Mouse (Mus musculus): ENCODE data around the gene Cstad. TPM values are rescaled to one million over a fixed set of nuclear protein-coding genes. Genes with fewer than 3 reads are reported as not detected.

Cstad gene
- total RNA-seq, 1 experiment from 2014 or later = not detected

DNA sequence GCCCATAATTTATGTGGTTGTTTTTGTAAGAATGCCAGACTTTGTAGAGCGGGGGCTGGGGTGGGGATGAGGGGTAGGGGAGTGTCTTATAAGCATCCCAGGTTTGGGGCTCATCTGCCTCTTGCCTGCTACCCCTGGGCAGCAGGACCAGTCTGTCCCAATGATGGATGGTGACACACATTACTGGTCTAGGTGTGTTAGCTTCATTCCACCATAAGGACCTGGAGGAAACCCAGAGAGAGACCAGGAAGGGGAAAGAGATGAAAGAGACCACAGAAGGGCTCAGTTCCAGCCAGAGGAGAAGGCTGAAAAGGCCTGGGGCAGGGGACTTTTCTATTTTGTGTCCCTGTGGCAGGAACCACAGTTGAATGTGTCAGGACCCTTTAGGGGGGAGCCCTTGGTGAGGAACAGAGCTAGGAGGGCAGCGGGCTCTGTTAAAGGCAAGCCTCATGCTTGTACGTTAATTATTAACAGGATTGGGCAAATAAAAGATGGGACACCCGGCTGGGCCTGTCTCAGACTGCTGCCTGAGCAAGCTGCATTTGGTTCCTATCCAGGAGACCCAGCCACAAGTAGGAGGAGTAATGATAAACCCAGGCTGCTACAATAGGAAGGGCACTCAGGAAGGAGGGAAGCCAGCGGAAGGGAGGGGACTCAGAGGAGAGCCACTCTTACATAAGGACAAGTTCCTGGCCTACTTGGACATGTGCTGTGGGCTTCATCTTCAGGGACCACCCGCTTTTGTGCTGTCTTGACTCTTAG lies 23.8 kb downstream of the Cstad start:
- no peak for ATAC-seq (replicated peaks; ENCODE audit: insufficient number of reproducible peaks, low FRiP score, low TSS enrichment, poor library complexity, severe bottlenecking)

DNA sequence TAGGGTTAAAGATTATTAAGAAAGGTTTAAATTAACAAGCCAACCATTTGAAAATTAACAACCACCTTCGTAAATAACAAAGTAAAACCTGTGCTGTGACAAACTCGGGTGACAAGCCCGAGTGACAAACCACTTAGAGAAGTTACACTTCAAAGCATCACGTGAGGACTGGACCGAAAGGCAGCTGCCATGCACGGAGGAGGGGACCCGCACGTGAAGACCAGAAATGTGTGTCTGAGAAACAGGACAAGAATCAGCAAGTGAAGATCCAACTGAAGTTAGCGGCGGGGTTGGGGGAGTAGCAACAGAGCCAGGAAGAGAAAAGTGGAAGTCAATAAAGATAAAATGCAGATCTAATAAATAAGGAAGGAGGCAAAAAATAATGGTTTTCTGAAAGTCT lies 29.0 kb downstream of the Cstad start:
- no peak for ATAC-seq (replicated peaks; ENCODE audit: insufficient number of reproducible peaks, low FRiP score, low TSS enrichment, poor library complexity, severe bottlenecking)

DNA sequence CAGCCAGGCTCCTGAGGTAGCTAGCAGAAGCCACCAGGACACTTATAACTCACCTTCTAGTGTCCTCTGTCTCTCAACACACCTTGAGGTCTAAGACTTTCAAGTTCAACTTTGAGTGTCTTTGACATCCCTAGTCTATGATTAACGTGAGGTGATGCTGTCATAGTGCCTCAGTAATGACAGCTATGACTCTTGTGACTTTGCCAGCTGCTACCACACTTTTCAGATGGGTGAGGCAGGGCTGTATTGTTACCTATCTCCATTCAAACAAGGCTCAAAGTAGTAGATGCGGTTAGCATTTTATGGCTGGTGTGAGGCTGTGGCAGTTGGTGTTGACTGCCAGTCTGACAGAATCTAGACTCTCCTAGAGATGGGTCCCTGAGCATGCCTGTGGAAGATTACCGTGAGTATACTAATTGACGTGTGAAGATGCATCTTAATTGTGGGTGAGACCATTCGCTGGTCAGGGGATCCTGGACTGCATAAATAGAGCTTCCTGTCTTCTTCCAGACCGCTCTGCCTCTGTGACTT lies 30.5 kb downstream of the Cstad start:
- ATAC-seq (replicated peaks; ENCODE audit: insufficient number of reproducible peaks, low FRiP score, low TSS enrichment, poor library complexity, severe bottlenecking) = peak; percentile 57

DNA sequence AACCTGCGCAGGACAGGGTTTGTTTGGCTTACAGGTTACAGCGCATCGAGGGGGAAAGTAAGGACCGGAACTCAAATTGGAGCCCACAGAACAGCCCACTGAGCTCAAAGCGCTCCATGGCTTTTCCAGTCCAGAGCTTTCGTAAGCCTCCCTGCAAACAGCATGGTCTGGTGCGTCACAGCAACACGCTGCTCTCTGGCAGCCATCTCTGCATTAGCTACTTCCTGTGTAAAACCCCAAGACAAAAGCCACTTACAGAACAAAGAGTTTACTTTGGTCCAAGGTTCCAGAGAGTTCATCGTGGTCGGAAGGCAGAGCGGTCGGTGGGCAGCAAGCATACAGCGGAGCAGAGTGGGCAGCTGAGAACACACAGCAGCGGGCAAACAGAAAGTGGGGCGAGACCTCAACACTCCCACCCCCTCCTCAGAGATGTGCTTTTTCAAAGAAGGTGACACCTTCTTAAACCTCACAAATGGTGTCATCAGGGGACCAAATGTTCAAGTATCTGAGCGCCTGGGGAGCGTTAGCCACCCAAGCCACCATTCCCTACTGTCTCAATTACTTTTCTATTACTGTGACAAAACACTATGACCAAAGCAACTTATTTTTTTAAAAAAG lies 31.3 kb downstream of the Cstad start:
- peak; percentile 62 for ATAC-seq (replicated peaks; ENCODE audit: insufficient number of reproducible peaks, low FRiP score, low TSS enrichment, poor library complexity, severe bottlenecking)

DNA sequence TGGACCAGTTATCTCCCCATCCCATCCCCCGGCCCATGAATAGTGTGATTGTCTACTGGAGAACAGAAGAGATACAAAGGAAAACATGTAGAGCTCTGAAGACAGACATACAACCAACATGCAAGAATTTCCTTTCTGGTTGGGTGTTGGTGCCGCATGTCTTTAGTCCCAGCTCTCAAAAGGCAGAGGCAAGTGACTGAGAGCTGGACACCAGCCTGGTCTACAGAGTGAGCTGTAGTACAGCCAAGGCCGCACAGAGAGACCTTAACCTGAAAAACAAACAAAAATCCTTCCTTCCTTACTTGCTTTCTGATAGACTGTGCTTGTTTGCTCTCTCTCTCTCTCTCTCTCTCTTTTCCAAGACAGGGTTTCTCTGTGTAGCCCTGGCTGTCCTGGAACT lies 32.5 kb downstream of the Cstad start:
- no peak for ATAC-seq (replicated peaks; ENCODE audit: insufficient number of reproducible peaks, low FRiP score, low TSS enrichment, poor library complexity, severe bottlenecking)

DNA sequence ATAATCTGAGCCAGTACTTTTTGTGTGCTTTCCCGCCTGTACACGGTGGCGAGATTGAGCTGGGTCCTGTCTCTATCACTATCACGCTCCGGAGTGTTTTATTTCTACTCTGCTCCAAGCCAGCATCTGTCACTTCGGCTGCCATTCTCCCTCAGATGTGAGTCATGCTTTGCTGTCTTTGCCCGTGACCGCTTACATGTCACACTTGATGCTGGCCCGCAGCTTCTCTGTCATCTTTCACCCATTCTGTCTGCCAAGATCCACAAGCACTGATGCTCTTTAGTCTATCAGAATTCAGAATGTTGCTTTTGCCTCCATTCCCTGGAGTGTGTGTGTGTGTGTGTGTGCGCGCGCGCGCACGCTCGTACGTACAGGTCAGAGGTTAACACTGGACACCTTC lies 33.5 kb downstream of the Cstad start:
- no peak for ATAC-seq (replicated peaks; ENCODE audit: insufficient number of reproducible peaks, low FRiP score, low TSS enrichment, poor library complexity, severe bottlenecking)

DNA sequence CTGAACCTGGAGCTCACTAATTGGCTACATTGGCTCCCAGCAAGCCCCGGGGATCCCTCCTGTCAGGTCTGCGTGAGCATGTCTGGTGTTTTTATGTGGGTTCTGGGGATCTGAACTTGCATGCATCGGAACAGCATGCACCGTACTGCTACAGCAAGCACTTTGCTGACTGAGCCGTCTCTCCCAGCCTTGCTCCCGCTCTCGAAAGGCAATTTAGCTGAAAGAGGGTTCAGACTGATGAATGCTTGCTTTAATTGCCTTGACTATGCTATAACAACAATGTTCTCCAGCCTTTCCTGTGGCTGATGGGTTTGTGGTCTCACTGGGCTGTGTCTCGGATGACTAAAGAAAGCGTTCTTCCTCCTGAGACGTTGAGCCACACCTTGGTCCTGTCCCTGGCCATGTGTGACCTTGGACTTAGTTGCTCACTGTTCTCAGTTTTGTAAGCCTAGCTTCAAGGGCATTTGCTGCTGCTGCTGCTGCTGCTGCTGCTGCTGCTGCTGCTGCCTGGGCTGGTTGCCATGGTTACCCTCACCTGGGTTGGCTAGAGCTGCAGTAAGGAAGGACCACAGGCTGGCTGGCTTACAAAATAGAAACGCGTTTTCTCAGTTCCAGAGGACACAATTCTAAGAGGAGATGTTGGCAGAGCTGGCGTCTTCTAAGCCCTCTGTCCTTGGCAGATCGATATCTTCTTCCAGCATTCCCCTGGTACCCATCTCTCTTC lies 34.4 kb downstream of the Cstad start:
- ATAC-seq (replicated peaks; ENCODE audit: insufficient number of reproducible peaks, low FRiP score, low TSS enrichment, poor library complexity, severe bottlenecking) = no peak

DNA sequence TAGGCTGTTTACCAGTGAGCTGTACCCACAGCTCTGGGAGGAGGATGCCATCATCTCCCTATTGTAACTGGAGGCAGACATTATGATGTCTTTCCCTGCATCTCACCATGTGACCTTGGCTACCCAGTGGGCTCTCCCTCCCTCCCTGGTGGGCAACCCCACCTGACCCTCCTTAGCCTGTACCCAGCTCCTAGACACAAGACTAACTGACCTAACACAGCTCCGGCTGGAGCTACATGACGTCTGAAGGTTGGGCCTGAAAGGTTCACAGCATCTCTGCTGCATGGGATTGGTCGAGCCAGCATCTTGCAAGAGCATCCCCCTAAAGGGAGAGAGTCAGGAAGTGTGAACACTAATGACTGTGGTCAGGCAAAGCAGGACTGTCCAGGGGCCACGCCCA lies 35.0 kb downstream of the Cstad start:
- no peak for ATAC-seq (replicated peaks; ENCODE audit: insufficient number of reproducible peaks, low FRiP score, low TSS enrichment, poor library complexity, severe bottlenecking)

DNA sequence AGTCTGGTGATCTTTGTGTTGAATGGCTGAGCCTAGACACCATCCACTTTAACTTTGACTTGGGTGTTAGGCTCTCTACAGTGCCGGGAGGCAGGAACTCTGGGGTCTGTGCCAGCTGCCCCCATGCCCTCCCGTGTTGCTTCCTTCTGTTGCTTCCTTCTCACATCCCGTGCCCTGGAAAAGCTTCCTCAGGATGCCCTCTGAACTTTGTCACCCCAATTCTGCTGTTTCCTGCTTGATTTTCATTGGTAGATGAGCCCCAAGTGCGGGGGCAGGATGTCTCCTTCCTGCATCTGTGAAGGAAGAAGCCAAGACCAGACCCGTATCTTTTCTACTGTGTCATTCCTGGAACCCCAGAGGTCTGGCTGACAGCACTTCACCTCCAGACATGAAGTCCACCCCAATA lies 41.4 kb downstream of the Cstad start:
- no peak for ATAC-seq (replicated peaks; ENCODE audit: insufficient number of reproducible peaks, low FRiP score, low TSS enrichment, poor library complexity, severe bottlenecking)

DNA sequence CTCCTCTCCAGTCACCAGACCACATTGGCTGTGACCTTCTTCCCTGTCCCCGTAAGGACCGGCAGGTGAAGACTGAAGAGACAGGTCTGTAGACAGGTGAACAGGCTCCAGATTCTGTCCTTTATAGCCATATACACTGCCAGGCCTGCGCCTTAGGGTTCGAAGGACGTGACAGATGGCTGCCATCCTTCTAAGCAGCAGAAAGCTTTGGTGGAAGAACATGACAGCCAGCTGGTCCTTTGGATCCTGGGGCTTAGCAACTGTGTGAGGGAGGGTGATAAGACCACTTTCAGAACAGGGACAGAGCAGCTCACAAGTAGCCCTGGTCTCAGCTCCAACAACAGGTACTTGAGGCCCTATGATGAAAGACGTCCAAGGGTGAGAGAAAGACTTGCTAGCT lies 43.2 kb downstream of the Cstad start:
- ATAC-seq (replicated peaks; ENCODE audit: insufficient number of reproducible peaks, low FRiP score, low TSS enrichment, poor library complexity, severe bottlenecking) = no peak

DNA sequence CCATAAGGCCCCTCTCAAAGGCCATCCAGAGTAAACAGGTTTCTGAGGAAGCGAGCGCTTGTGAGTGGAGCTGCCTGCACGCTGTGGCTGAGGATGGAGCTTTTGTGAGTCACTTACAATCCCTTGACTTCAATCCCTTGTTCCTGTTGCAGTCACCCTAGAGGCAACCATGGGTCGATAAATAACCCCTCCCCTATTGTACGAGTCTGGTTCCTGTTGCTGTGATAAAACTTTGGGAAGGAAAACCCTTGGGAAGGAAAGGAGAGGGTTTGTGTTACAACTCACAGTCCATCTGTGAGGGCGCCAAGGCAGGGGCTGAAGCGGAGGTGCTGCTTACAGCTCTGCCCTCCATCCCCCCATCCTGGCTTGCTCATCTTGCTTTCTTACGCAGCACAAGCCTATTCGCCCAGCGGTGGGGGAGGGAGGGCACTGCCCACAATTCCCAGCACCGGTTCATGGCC lies 45.2 kb downstream of the Cstad start:
- no peak for ATAC-seq (replicated peaks; ENCODE audit: insufficient number of reproducible peaks, low FRiP score, low TSS enrichment, poor library complexity, severe bottlenecking)

DNA sequence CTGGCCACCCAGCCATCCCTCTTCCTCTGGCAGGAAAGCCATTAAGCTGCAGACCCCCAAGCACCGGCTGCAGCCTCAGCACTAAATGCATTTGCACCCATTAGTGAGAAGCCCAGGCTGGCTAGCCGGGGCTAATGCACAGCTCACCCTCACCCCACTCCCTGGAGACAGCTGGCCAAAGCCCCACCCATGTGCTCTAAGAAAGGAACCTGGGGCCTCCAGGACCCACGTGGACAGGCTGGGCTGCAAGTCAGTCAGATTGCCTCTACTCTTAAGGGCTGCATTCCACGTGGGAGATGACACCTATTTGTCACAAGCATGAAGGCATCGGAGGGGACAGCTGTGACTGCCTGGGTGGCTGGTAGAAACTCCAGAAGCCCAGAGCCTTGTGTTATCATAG lies 48.0 kb downstream of the Cstad start:
- ATAC-seq (replicated peaks; ENCODE audit: insufficient number of reproducible peaks, low FRiP score, low TSS enrichment, poor library complexity, severe bottlenecking) = no peak

DNA sequence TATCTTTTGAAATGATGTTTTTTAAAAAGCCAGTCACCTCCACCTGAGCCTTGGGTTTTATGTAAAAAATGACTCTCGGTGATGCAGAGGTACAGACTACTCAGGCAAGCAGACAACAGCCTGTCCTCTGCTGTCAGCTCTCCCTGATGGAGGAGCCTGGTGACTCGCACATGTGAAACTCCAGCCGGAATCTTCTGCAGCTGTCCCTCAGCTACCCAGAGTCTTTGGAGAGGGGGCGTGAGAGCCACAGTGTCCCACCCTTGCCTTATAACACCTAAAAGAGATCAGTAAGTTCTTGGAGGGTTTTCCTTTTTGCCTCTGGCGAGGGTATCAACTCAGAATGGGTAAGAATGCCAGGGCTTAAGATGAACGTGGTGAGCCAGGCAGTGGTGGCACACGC lies 48.6 kb downstream of the Cstad start:
- ATAC-seq (replicated peaks; ENCODE audit: insufficient number of reproducible peaks, low FRiP score, low TSS enrichment, poor library complexity, severe bottlenecking) = no peak

DNA sequence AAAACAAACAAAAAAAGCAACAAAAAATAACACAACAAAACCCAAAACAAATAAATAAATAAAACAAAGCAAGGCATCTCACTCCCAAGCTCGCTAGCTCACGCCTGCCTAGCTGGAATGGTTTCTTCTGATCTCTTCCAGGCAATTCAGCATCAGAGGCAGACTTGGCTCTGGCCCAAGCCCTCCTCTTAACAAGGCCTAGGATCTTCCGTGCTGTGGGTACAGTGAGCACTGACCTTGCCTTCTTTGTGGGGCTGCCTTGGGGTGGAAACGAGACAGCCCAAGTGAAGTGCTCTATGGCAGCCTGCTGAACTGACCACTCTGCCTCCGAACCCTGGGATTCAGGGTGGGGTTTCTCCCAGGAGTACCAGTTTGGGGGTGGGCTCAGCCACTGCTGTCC lies 52.0 kb downstream of the Cstad start:
- ATAC-seq (replicated peaks; ENCODE audit: insufficient number of reproducible peaks, low FRiP score, low TSS enrichment, poor library complexity, severe bottlenecking) = no peak

DNA sequence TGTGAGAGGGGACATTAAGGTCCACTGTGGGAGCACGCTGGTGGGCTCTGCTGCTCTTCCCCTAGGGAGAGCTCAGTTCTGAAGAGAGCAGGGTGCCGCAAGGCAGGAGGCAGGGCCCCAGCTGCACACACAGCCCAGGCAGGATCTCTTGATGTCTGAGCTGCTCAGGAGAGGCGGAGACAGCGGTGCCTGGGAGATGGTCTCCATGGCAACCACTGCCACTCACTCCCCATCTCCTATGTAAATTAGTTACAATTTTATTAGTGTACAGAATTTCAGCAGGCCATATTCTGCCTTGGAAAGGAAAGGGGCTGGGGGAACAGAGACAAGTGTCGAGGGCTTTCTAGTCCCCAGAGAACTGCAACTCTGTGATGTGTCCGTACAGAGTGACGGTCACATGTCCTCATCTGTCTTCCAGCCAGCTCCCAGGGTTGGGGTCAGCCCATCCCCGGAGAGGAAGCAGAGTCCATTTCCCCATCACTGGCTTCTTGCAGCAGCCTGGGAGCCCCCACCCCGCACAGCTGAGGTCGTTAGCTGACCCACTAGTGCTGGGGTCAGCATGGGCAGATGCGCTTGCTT lies 52.6 kb downstream of the Cstad start:
- ATAC-seq (replicated peaks; ENCODE audit: insufficient number of reproducible peaks, low FRiP score, low TSS enrichment, poor library complexity, severe bottlenecking) = no peak

DNA sequence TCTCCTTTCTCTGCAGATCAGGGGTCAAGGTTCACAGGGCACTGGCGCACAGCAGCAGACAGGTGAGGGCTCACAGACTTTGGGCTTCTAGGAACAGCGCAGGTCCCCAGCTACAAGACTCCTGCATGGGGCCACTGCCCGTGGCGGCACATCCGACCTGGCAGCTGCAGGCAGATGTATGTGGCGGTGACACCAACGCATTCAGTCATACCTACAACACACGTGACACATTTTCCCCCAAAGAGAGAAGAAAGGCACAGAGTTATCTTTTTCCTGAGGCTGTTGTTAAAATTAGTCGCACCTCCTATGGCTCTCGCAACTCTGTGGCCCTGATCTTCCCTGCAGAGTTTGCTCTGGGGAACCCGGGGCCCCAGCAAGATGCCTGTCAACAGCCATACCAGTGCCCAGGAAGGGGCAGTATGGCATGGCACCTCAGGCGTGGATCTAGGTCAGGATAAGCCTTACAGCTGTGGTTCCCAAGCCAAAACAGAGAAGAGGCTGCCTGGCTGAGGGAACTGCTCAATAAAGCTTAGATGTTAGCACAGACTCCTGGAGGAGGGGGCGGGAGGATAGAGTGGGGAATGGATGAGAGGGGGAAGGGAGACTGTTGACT lies 53.1 kb downstream of the Cstad start:
- ATAC-seq (replicated peaks; ENCODE audit: insufficient number of reproducible peaks, low FRiP score, low TSS enrichment, poor library complexity, severe bottlenecking) = no peak

DNA sequence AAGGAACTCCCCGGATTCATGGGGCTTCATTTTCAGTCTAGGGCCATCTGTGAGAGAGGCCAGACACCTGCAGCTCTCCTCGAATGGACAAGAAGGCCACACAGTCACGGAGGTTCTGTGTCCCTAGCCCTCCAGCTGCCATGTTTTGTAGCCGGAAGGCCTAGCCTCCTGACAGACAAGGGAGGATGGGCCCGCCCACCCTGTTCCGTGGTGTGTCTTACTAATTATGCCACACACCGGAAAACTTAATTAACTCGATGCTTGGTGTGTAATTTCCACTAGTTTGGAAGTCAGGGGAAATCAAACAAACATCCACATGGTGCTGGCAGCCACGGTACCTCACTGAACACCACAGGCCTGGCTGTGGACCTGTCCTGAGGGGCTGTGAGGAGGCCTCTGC lies 55.4 kb downstream of the Cstad start:
- ATAC-seq (replicated peaks; ENCODE audit: insufficient number of reproducible peaks, low FRiP score, low TSS enrichment, poor library complexity, severe bottlenecking) = no peak

DNA sequence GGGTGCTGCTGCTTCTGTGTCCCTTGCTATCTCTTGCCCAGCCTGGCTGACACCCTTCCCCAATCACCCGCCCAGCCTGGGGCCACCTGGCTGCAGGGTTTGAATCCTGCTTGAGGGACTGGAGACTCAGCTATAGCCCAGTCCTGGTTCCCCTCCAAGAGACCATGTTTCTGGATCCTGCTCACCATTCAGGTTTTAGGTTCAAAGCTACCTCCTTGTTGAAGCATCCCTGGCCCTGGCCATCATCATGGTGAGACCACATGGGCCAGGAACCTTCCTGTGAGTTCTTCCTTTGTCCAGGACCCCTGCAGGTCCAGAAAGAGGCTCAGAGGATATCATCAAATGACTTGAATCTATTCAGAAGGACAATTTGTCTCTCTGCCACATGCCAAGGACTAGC lies 57.0 kb downstream of the Cstad start:
- no peak for ATAC-seq (replicated peaks; ENCODE audit: insufficient number of reproducible peaks, low FRiP score, low TSS enrichment, poor library complexity, severe bottlenecking)

DNA sequence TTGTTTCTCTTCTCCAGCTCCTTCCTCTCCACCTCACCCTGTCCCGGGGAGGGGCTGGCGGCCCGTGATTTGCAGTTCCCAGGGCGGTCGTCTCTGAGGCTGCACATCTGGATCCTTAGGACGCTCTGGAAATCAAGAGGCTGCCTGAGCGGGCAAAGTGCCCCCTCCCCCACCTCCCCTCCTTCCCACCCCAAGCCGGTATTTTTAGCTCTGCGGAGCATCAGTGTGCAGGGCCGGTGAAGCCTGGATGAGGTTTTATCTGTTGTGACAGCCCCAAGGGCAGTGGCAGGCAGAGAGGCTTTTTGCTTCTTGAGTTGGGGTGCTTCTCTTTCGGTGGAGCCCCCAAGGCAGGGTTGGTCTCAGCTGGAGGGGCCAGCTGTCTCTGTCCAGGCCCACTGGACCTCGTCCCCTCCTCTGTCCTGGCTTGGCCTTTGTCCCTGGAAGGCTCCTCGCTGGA lies 57.8 kb downstream of the Cstad start:
- no peak for ATAC-seq (replicated peaks; ENCODE audit: insufficient number of reproducible peaks, low FRiP score, low TSS enrichment, poor library complexity, severe bottlenecking)
